Mouse (Mus musculus) induced T-regulatory cell, adult 2 months (primary cell): ENCODE measurements around the gene Slc11a1.
"Not testable (repeated sequence)": the region's sequence is repeated elsewhere in the genome, so short reads cannot be mapped to it uniquely, and the experiment has no call there.

ENCODE experiments used
- DNase-seq: peaks from one replicate; pipeline ENCODE4 v3.0.0-alpha.2; 2012; ENCODE audit warnings: low read depth

The Slc11a1 gene

GRCm38 (mm10) chr1:74374980-74375379 lies at the start of gene Slc11a1:
TSS of gene Slc11a1 (plus strand) at chr1:74375195.
- no peak for DNase-seq

GRCm38 (mm10) chr1:74326916-74327315 lies 48.1 kb upstream of the Slc11a1 start:
- not testable (repeated sequence) for DNase-seq

GRCm38 (mm10) chr1:74329899-74330431 lies 45.0 kb upstream of the Slc11a1 start:
- no peak for DNase-seq

GRCm38 (mm10) chr1:74331046-74331681 lies 43.8 kb upstream of the Slc11a1 start:
- DNase-seq: no peak

- DNase-seq: peak; percentile 98
These were observed 42.7 kb upstream of the Slc11a1 start for GRCm38 (mm10) chr1:74332241-74332763.

GRCm38 (mm10) chr1:74332930-74333329 lies 42.1 kb upstream of the Slc11a1 start:
- DNase-seq: no peak

GRCm38 (mm10) chr1:74334607-74335006 lies 40.4 kb upstream of the Slc11a1 start:
- no peak for DNase-seq

- no peak for DNase-seq
These were observed 40.0 kb upstream of the Slc11a1 start for GRCm38 (mm10) chr1:74335033-74335432.

- no peak for DNase-seq
These were observed 39.4 kb upstream of the Slc11a1 start for GRCm38 (mm10) chr1:74335436-74336170.

GRCm38 (mm10) chr1:74337241-74337771 lies 37.7 kb upstream of the Slc11a1 start:
- no peak for DNase-seq

GRCm38 (mm10) chr1:74338013-74338412 lies 37.0 kb upstream of the Slc11a1 start:
- no peak for DNase-seq

GRCm38 (mm10) chr1:74338626-74339025 lies 36.4 kb upstream of the Slc11a1 start:
- no peak for DNase-seq

- no peak for DNase-seq
These were observed 35.1 kb upstream of the Slc11a1 start for GRCm38 (mm10) chr1:74339917-74340316.

GRCm38 (mm10) chr1:74340361-74340764 lies 34.6 kb upstream of the Slc11a1 start:
- DNase-seq: no peak

GRCm38 (mm10) chr1:74340992-74341391 lies 34.0 kb upstream of the Slc11a1 start:
- not testable (repeated sequence) for DNase-seq

- no peak for DNase-seq
These were observed 33.1 kb upstream of the Slc11a1 start for GRCm38 (mm10) chr1:74341898-74342297.

- peak; percentile 55 for DNase-seq
These were observed 32.7 kb upstream of the Slc11a1 start for GRCm38 (mm10) chr1:74342308-74342707.

GRCm38 (mm10) chr1:74343161-74343560 lies 31.8 kb upstream of the Slc11a1 start:
- DNase-seq: no peak

GRCm38 (mm10) chr1:74344163-74344916 lies 30.7 kb upstream of the Slc11a1 start:
- no peak for DNase-seq

GRCm38 (mm10) chr1:74351185-74351769 lies 23.7 kb upstream of the Slc11a1 start:
- peak; percentile 74 for DNase-seq

GRCm38 (mm10) chr1:74352532-74353096 lies 22.4 kb upstream of the Slc11a1 start:
- no peak for DNase-seq
